Mouse (Mus musculus): ENCODE results near the gene Mtmr12.

DNA sequence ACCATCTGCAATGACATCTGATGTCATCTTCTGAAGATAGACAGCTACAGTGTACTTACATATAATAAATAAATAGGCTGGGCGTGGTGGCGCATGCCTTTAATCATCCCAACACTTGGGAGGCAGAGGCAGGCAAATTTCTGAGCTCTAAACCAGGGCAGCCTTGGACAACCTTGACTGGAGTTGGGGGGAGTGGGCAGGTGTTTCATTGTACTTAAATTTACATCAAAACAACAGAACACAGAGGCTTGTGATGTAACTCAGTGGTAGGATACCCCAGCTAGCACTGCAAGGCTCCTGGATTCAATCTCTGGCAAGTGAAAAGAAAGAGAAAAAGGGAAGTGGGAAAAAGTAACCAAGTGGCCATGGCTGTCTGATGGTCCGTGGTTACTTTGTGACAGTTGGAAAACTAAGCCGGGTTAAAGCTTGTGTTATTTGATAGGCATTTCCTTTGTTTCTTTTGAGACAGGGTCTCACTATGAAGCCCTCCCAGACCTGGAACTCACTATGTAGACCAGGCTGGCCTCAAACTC is 70.3 kb downstream of the Mtmr12 start:
- TF ChIP-seq CTCF (IDR thresholded peaks at IDR 0.05; ENCODE audit: control insufficient read depth, insufficient read depth, insufficient replicate concordance, low read depth, low read length) (no peak), POLR2A (IDR thresholded peaks at IDR 0.05; ENCODE audit: control insufficient read depth, low read depth, low read length) (no peak)
